Mouse (Mus musculus): ENCODE data around the gene Myo9b.

Gene Myo9b

DNA sequence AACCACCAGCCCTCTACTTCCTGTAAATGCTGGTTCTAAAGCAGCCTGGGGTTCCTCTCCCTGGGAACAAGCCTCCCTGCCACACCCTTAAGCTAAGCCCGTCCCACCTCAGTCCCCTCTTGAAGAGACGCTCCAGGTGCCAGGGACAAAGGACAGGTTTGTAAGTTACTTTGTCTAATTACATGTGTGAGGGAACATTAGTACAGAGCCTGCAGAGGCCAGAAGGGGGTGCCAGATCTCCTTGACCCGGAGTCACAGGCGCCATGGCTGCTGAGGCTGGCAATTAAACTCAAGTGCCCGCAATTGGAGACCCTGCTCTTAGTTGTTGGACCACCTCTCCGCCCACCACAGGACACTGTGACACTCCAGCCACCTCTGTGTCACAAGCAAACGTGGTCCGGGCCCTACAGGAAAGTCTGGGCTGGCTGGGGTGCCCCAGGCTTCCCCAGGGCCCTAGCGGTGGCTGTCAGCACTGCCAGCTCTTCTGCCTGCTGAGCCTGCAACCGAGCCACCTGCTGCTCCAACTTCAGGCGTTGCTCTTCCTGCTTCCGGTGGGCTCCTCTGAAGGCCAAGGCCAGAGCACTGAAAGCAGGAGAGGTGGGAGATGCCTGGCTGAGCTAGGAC, 112.8 kb downstream of the Myo9b start:
- DNase-seq (ENCODE audit: low spot score) = no peak

DNA sequence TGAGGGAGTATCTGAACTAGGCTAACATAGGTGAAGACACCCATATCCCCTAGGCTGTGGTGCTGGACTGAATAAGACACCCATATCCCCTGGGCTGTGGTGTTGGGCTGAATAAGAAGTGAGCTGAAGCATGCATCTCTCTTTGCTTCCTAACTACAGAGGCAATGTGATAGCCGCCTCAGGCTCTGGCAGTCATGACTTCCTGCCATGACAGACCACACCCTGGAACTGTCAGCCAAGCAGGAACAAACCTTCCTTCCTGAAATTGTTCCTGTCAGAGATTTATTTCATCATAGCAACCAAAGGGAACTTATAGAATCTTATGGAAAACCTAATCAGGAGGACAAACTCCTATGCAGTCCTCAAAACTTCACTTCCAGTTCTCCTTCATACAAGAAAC, 115.8 kb downstream of the Myo9b start:
- no peak for DNase-seq (ENCODE audit: low spot score)

DNA sequence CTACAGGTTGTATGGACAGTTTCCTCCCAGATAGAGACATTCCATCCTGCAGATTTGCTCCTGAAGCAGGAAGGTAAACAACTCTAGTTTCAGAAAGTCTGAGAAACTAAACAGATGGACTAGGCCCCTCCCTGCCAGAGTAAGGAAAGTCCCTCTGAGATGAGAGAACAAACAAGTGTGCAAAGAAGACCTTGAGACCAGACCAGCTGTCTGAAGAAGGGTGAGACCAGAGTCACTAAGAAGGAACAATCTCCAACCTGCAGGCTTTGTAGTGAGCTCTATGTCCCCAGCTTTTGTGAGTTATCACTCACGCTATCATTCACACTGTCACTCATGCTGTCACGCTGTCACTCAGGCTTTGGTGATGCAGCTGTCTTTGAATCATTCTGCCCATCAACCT, 119.2 kb downstream of the Myo9b start:
- no peak for DNase-seq (ENCODE audit: low spot score)

DNA sequence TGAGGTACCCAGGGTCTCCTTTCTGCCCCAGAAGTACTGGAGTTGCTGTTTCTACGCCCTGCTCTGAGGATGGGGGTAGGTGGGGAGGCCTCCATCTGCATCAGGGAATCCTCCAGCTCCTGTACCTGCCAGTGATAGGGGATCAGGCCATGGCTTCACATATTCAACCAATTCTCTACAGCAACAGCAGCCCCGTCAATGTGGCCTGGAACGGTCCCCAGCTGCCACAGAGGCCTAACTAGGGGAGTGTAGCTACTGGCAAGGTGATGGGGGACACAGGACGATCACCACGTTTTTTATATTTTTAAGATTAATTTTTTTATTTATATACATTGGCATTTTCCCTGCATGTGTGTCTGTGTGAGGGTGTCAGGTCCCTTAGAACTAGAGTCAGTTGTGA, 119.9 kb downstream of the Myo9b start:
- DNase-seq (ENCODE audit: low spot score) = no peak

- no peak for DNase-seq (ENCODE audit: low spot score)
Observed at GRCm38 (mm10) chr8:71392871-71393270, 120.4 kb downstream of the Myo9b start.

GRCm38 (mm10) chr8:71394481-71394880, 122.0 kb downstream of the Myo9b start:
- DNase-seq (ENCODE audit: low spot score) = no peak

DNA sequence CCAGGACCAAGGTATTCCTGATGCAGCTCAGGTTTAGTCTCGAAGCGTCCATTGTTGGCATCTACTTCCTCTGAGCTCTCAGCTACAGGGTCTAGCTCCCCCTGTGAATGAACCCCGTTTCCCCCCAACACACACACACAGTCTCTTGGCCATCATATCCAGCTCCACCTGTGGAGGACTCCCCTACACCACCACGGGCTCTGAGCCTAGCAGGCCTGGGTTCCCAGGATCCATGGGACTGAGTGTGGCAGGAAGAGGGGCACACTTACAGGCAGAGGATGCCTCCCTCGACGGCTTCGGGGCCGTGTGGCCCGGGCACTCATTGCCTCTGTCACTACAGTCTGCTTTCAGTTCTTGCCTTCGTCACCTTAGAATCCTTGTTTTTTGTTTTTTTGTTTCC, 122.6 kb downstream of the Myo9b start:
- no peak for DNase-seq (ENCODE audit: low spot score)

DNA sequence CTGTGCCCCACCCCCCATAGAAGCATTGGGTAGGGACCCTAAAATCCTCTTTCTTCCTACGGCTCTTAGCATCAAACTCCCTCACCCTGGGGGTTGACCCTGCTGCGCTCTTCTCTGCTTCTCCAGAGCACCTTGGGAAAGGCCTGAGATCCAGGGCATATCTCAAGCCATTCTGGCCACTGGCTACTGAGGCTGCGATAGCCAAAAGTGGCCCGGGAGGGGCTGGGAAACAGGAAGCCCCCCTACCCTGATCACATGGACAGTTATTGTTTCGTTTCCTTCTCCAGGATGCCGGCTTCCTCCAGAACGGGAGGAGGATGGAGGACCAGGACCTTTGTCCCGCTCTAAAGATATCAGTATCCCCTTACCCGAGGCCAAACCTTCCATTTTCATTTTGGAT, 123.1 kb downstream of the Myo9b start, which contains the start of gene Ushbp1:
Gene Ushbp1 (minus strand): TSS at position 174 of the 400 bp plus-strand sequence.
- no peak for DNase-seq (ENCODE audit: low spot score)

GRCm38 (mm10) chr8:71396639-71397305, 124.3 kb downstream of the Myo9b start, which contains the start of gene Babam1:
Babam1 (plus strand) TSS chr8:71396861.
- peak; percentile 93 for DNase-seq (ENCODE audit: low spot score)

GRCm38 (mm10) chr8:71397701-71398100, 125.2 kb downstream of the Myo9b start:
- no peak for DNase-seq (ENCODE audit: low spot score)

GRCm38 (mm10) chr8:71400826-71401225, 128.3 kb downstream of the Myo9b start:
- DNase-seq (ENCODE audit: low spot score) = no peak

GRCm38 (mm10) chr8:71401454-71401853, 128.9 kb downstream of the Myo9b start:
- DNase-seq (ENCODE audit: low spot score) = no peak

DNA sequence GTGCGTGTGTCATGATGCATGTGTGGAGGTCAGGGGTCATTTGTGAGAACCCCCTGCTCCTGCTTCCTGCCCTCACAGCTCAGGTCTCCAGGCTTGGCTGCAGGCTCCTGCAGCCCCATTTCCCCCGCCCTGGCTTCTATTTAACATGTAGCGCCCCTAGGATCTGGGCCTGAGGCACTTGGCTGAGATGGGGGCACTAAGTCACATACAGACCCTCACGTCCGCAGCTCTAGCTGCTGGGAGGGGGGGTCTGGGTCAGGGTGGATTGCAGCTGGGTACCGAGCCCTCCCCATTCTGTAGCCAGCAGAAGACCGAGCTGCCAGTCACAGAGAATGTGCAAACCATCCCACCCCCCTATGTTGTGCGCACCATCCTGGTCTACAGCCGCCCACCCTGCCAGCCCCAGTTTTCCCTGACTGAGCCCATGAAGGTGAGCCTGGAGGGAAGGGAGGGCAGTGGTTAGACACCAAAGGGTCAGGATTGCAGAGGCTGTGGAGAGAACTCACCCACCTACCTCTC, 130.0 kb downstream of the Myo9b start:
- DNase-seq (ENCODE audit: low spot score) = no peak

GRCm38 (mm10) chr8:71403107-71403885, 130.8 kb downstream of the Myo9b start:
- no peak for DNase-seq (ENCODE audit: low spot score)

DNA sequence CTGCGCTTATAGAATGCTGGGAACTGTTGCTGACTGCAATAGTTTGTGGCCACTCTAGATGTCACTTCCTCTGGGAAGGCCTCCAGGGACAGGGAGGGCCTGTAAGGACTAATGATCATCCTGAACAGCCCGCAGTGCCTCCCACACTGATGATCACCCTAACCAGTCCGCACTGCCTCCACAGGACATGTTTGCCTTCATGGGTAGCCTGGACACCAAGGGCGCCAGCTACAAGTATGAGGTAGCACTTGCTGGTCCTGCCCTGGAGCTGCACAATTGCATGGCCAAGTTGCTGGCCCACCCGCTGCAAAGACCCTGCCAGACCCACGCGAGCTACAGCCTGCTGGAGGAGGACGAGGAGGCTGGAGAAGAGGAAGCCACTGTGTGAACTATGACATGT, 131.5 kb downstream of the Myo9b start:
- no peak for DNase-seq (ENCODE audit: low spot score)

GRCm38 (mm10) chr8:71404951-71405351, 132.4 kb downstream of the Myo9b start:
- DNase-seq (ENCODE audit: low spot score) = no peak

DNA sequence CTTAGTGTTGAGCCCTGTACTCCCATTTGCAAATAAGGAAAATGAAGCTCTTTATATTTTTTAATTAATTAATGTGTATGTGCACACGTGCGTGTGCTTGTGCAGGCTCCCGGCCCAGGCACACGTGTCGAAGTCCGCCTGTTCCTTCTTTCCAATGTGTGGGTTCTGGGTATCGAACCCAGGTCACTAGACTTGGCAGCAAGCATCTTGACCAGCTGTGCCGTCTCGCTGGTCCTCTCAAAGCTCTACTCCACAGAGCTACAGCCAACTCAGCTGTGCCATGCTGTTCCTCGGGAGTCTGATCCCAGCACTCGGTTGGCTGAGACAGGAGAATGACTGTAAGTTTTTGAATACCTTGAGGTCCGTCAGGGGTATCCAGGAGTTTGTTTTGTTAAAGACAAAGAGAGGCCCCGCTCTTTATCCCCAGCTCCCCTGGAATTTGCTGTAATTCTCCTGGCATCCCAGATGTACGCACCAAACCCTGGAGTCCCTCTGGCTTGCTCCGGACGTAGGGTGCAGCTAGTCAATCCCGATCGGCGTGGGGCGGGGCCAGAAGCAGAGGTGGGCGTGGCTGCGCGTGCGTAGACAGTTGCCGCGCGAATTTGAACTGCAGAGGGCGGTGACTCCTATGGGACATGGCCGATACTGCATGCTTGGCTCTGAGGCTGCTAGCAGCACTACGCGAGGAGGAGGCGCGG, 133.0 kb downstream of the Myo9b start, which contains the start of gene Ankle1:
Gene Ankle1 (plus strand): TSS at position 610 of the 698 bp plus-strand sequence.
- DNase-seq (ENCODE audit: low spot score) = peak; percentile 96

- peak; percentile 72 for DNase-seq (ENCODE audit: low spot score)
Observed at GRCm38 (mm10) chr8:71406099-71407015, 133.8 kb downstream of the Myo9b start.

GRCm38 (mm10) chr8:71407441-71407840, 134.9 kb downstream of the Myo9b start:
- no peak for DNase-seq (ENCODE audit: low spot score)

DNA sequence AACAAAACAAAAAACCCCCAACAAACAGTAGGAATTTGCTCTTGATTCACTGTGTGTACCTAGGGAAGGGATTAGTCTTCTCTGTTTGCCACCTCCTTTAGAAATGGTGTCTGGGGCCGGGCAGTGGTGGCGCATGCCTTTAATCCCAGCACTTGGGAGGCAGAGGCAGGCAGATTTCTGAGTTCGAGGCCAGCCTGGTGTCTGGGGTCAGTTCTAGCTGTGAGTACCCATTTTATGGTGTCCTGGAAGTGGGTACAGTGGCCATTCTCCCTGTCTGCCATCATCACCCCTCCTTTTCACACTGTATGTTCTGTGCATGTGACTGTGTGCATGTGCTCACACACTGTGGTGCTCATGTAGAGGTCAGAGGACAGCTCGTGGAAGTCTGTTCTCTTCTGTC, 135.7 kb downstream of the Myo9b start:
- no peak for DNase-seq (ENCODE audit: low spot score)

All from urinary bladder, postnatal 14 days (tissue).